ENCODE assay signal across 8 mouse cellular contexts in the genomic region with DNA sequence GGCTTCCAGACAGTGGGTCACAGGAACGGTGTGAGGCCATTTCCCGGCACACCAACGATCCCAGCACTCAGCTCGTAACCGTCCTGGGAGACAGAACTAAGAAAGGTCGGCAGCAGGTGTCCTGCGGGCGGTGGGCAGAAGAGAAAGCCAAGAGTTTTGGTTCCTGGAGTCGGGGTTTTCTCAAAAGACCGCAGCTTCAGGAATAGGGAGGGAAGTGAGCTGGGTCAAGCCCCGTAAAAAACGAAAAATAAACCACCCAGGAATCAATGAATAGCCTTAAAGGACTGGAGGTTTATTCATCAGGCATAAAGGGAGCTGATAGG.
DNase-seq lines count a peak whose midpoint lies in the region; ATAC-seq and TF ChIP-seq lines count a peak whose summit lies in the region.

No protein-coding gene starts in this region.

- 5% methylated on average over 12 of the region's 12 CpGs for WGBS in heart, embryonic 12.5 days
- WGBS in forebrain, postnatal 0 days: under 1% methylated on average over 12 of the region's 12 CpGs
- 5% methylated on average over 12 of the region's 12 CpGs for WGBS in liver, embryonic 16.5 days (ENCODE audit: insufficient replicate concordance)

- H3K9ac ChIP-seq in heart, embryonic 12.5 days: peak overlapping the region; percentile 68
- H3K9ac ChIP-seq in forebrain, postnatal 0 days: peak overlapping the region; percentile 37
- peak overlapping the region; percentile 55 for H3K9ac ChIP-seq in liver, embryonic 16.5 days (ENCODE audit: low read depth, low read length)

- no peak for ATAC-seq in heart, embryonic 12.5 days (ENCODE audit: insufficient number of reproducible peaks, low FRiP score)
- no peak for ATAC-seq in forebrain, postnatal 0 days
- no peak for ATAC-seq in liver, embryonic 16.5 days (ENCODE audit: low read depth)
- no peak for ATAC-seq in erythroid progenitor cell, adult 5-6 weeks (replicated peaks; ENCODE audit: low FRiP score, poor library complexity, severe bottlenecking)

- H3K27me3 ChIP-seq in heart, embryonic 12.5 days (replicated peaks): no peaks in the 10 kb centered on the region
- no peaks in the 10 kb centered on the region for H3K27me3 ChIP-seq in forebrain, postnatal 0 days (ENCODE audit: insufficient read depth, low read length)
- peaks cover 21% of the 10 kb centered on the region for H3K27me3 ChIP-seq in liver, embryonic 16.5 days (ENCODE audit: control insufficient read depth, insufficient read depth, low read depth, low read length)

- peak overlapping the region; percentile 44 for H3K4me3 ChIP-seq in heart, embryonic 12.5 days
- peak overlapping the region; percentile 28 for H3K4me3 ChIP-seq in forebrain, postnatal 0 days (ENCODE audit: low read depth, low read length)
- peak overlapping the region; percentile 45 for H3K4me3 ChIP-seq in liver, embryonic 16.5 days (ENCODE audit: low read depth, low read length)

- H3K27ac ChIP-seq in heart, embryonic 12.5 days (ENCODE audit: poor library complexity, severe bottlenecking): no peak overlapping the region
- no peak overlapping the region for H3K27ac ChIP-seq in forebrain, postnatal 0 days (ENCODE audit: low read depth, low read length)
- H3K27ac ChIP-seq in liver, embryonic 16.5 days (ENCODE audit: low read length): no peak overlapping the region

- H3K9me3 ChIP-seq in heart, embryonic 12.5 days (replicated peaks): no peaks in the 10 kb centered on the region
- H3K9me3 ChIP-seq in forebrain, postnatal 0 days (ENCODE audit: low read length): no peaks in the 10 kb centered on the region
- H3K9me3 ChIP-seq in liver, embryonic 16.5 days (replicated peaks; ENCODE audit: control insufficient read depth, low read length): no peaks in the 10 kb centered on the region

- H3K4me1 ChIP-seq in heart, embryonic 12.5 days (replicated peaks): peaks cover 23% of the 10 kb centered on the region
- H3K4me1 ChIP-seq in forebrain, postnatal 0 days (ENCODE audit: insufficient read depth): 0 out of 2 replicates have a peak, but pooled peaks cover 15% of the 10 kb centered on the region
- H3K4me1 ChIP-seq in liver, embryonic 16.5 days (ENCODE audit: control insufficient read depth, low read depth, low read length): peaks cover 12% of the 10 kb centered on the region

- H3K4me2 ChIP-seq in heart, embryonic 12.5 days: peak overlapping the region; percentile 85
- H3K4me2 ChIP-seq in forebrain, postnatal 0 days (ENCODE audit: low read depth): peak overlapping the region; percentile 66
- H3K4me2 ChIP-seq in liver, embryonic 16.5 days (ENCODE audit: low read depth, low read length): peak overlapping the region; percentile 70

- no peaks in the 10 kb centered on the region for H3K36me3 ChIP-seq in heart, embryonic 12.5 days
- H3K36me3 ChIP-seq in forebrain, postnatal 0 days (ENCODE audit: insufficient read depth): no peaks in the 10 kb centered on the region
- no peaks in the 10 kb centered on the region for H3K36me3 ChIP-seq in liver, embryonic 16.5 days (ENCODE audit: control insufficient read depth, insufficient read depth)

- DNase-seq in heart, adult 11 months: no peak
- peak; percentile 37 for DNase-seq in MN1 (ENCODE audit: low spot score)
- no peak for DNase-seq in forebrain, postnatal 0 days
- DNase-seq in embryo, embryonic 9.5 days (ENCODE audit: extremely low spot score): no peak
- no peak for DNase-seq in urinary bladder, postnatal 10 days (ENCODE audit: low spot score)

- no peak for TF ChIP-seq CTCF in forebrain, postnatal 0 days (IDR thresholded peaks at IDR 0.05; ENCODE audit: low read depth)
